8 mouse cellular contexts compared by ENCODE assay signal in the genomic region with DNA sequence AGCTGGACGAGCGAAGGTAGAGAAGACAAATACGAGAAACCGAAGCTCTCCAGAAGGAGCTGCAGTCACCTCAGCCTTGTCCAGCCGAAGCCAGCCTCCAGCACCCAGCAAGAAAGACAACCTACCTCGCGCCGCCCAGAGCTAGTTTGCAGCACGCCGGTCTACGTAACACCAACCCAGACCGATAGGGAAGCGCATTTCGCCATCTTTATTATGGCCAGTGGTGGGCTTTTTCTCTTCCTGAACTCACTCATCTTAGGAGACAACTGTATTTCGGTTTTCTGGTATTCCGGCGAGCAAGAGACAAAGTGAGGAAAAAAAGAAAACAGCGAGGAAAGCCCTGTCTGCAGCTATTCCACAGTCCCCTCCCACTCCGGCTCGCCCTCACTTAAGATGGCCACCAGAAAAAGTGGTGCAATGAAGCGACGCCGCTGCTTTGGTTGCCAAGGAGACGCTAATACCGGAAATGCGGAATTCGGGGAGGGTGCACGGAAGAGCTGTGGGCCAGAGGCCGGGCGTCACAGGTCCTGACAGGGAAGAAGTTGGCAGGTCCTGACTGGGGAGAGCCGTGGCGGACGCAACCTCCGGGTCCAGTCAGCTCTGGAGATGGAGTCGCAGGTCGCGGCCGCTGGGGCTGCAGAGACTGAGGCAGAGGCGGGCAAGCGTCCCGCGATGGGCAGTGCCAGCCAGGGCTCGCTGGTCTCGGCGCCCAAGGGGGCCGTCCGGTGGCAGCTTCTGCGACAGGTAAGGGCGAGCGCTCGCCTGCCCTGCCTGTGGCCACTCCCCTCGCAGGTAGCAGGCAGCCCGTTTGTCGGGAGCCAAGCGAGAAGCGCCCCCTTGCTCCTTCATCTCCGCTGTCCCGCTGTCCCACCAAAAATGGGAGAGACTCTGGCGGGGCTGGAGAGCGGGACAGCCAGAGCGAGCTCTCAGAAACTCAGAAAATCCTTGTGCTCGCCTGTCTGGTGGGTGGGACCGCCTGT. TPM values are rescaled to one million over a fixed set of nuclear protein-coding genes. Genes with fewer than 3 reads are reported as not detected.
A peak's percentile ranks its signal among the peaks of the same experiment; 100 is the strongest.
DNase-seq lines count a peak whose midpoint lies in the region; ATAC-seq and TF ChIP-seq lines count a peak whose summit lies in the region.

A gene (minus strand): TSS at position 122 of the 980 bp plus-strand sequence.
A gene (plus strand): TSS at position 433 of the 980 bp plus-strand sequence.

- peak within 1 kb of the TSS; percentile 81 for H3K27ac ChIP-seq in forebrain, embryonic 12.5 days
- H3K27ac ChIP-seq in heart, postnatal 0 days (ENCODE audit: low read depth), result peak within 1 kb of the TSS; percentile 89
- H3K27ac ChIP-seq in liver, embryonic 16.5 days (ENCODE audit: low read length), result peak within 1 kb of the TSS; percentile 78
- H3K27ac ChIP-seq in neural tube, embryonic 13.5 days (replicated peaks), result peak within 1 kb of the TSS; percentile 94
- H3K27ac ChIP-seq in testis, adult 2 months (ENCODE audit: control insufficient read depth, insufficient read depth, low read depth, low read length), result peak within 1 kb of the TSS; percentile 88

- H3K9me3 ChIP-seq in E14TG2a.4 (ENCODE audit: low read length), result no peaks in the 10 kb centered on the region
- H3K9me3 ChIP-seq in forebrain, embryonic 12.5 days, result no peaks in the 10 kb centered on the region
- no peaks in the 10 kb centered on the region for H3K9me3 ChIP-seq in heart, postnatal 0 days (replicated peaks; ENCODE audit: control insufficient read depth, low read length)
- no peaks in the 10 kb centered on the region for H3K9me3 ChIP-seq in liver, embryonic 16.5 days (replicated peaks; ENCODE audit: control insufficient read depth, low read length)
- H3K9me3 ChIP-seq in neural tube, embryonic 13.5 days, result no peaks in the 10 kb centered on the region

- peaks cover 25% of the 10 kb centered on the region for H3K4me1 ChIP-seq in E14TG2a.4 (replicated peaks; ENCODE audit: low read depth, low read length)
- H3K4me1 ChIP-seq in forebrain, embryonic 12.5 days, result peaks cover 27% of the 10 kb centered on the region
- peaks cover 22% of the 10 kb centered on the region for H3K4me1 ChIP-seq in heart, postnatal 0 days (ENCODE audit: control insufficient read depth, insufficient read depth)
- peaks cover 11% of the 10 kb centered on the region for H3K4me1 ChIP-seq in liver, embryonic 16.5 days (ENCODE audit: control insufficient read depth, low read depth, low read length)
- H3K4me1 ChIP-seq in neural tube, embryonic 13.5 days (replicated peaks), result peaks cover 21% of the 10 kb centered on the region
- H3K4me1 ChIP-seq in testis, adult 2 months (ENCODE audit: control insufficient read depth, insufficient read depth, low read length), result peaks cover 2% of the 10 kb centered on the region; the same call in 1 of the 2 replicates

- peak; percentile 96 for DNase-seq in c-Kit-positive CD71-positive TER-119-positive erythroid progenitor cells, embryonic 14.5 days (ENCODE audit: low spot score)
- peak; percentile 98 for DNase-seq in heart, postnatal 0 days (ENCODE audit: low spot score)
- DNase-seq in kidney, postnatal 4 days, result peak; percentile 96 to 97

- ATAC-seq in forebrain, embryonic 12.5 days (ENCODE audit: low FRiP score), result peak; percentile 99
- peak; percentile 95 for ATAC-seq in heart, postnatal 0 days (ENCODE audit: insufficient read depth, low read depth)
- ATAC-seq in liver, embryonic 16.5 days (ENCODE audit: low read depth), result peak; percentile 98
- ATAC-seq in neural tube, embryonic 13.5 days (ENCODE audit: low read depth), result peak; percentile 99

- TF ChIP-seq EP300 in heart, postnatal 0 days (IDR thresholded peaks at IDR 0.05; ENCODE audit: low read depth), result peak; percentile 99

- peak within 1 kb of the TSS; percentile 77 for H3K9ac ChIP-seq in forebrain, embryonic 12.5 days
- H3K9ac ChIP-seq in heart, postnatal 0 days (replicated peaks; ENCODE audit: low read depth, low read length), result peak within 1 kb of the TSS; percentile 78
- H3K9ac ChIP-seq in liver, embryonic 16.5 days (ENCODE audit: low read depth, low read length), result peak within 1 kb of the TSS; percentile 78
- H3K9ac ChIP-seq in neural tube, embryonic 13.5 days, result peak within 1 kb of the TSS; percentile 83

- peak within 1 kb of the TSS; percentile 99 for H3K4me3 ChIP-seq in E14TG2a.4 (replicated peaks; ENCODE audit: low read length)
- H3K4me3 ChIP-seq in forebrain, embryonic 12.5 days (replicated peaks), result peak within 1 kb of the TSS; percentile 91
- peak within 1 kb of the TSS; percentile 98 for H3K4me3 ChIP-seq in heart, postnatal 0 days (ENCODE audit: low read depth, low read length)
- peak within 1 kb of the TSS; percentile 86 for H3K4me3 ChIP-seq in liver, embryonic 16.5 days (ENCODE audit: low read depth, low read length)
- peak within 1 kb of the TSS; percentile 89 for H3K4me3 ChIP-seq in neural tube, embryonic 13.5 days
- peak within 1 kb of the TSS; percentile 92 for H3K4me3 ChIP-seq in testis, adult 2 months (ENCODE audit: control insufficient read depth, low read depth, low read length)

- TF ChIP-seq CTCF in E14TG2a.4 (conservative IDR thresholded peaks at IDR 0.05; ENCODE audit: low read length), result no peak
- no peak; the same call in 1 of the 2 replicates for TF ChIP-seq CTCF in heart, postnatal 0 days (IDR thresholded peaks at IDR 0.05; ENCODE audit: low read depth)
- no peak for TF ChIP-seq CTCF in testis, adult 2 months (IDR thresholded peaks at IDR 0.05; ENCODE audit: control insufficient read depth, insufficient read depth, insufficient replicate concordance, low read depth, low read length)

- peak within 1 kb of the TSS; percentile 80 for H3K4me2 ChIP-seq in forebrain, embryonic 12.5 days
- H3K4me2 ChIP-seq in heart, postnatal 0 days (ENCODE audit: low read depth, low read length), result peak within 1 kb of the TSS; percentile 98
- peak within 1 kb of the TSS; percentile 91 for H3K4me2 ChIP-seq in liver, embryonic 16.5 days (ENCODE audit: low read depth, low read length)
- H3K4me2 ChIP-seq in neural tube, embryonic 13.5 days, result peak within 1 kb of the TSS; percentile 67

- no peaks in the 10 kb centered on the region for H3K27me3 ChIP-seq in E14TG2a.4 (ENCODE audit: insufficient read depth, low read length)
- H3K27me3 ChIP-seq in forebrain, embryonic 12.5 days, result no peaks in the 10 kb centered on the region
- H3K27me3 ChIP-seq in heart, postnatal 0 days (ENCODE audit: control insufficient read depth, insufficient read depth, low read length), result no peaks in the 10 kb centered on the region
- no peaks in the 10 kb centered on the region for H3K27me3 ChIP-seq in liver, embryonic 16.5 days (ENCODE audit: control insufficient read depth, insufficient read depth, low read depth, low read length)
- no peaks in the 10 kb centered on the region for H3K27me3 ChIP-seq in neural tube, embryonic 13.5 days
- no peaks in the 10 kb centered on the region for H3K27me3 ChIP-seq in testis, adult 2 months (ENCODE audit: control insufficient read depth, insufficient read depth, low read length)

- no peaks in the 10 kb centered on the region for H3K36me3 ChIP-seq in E14TG2a.4 (ENCODE audit: insufficient read depth, low read length)
- no peaks in the 10 kb centered on the region for H3K36me3 ChIP-seq in forebrain, embryonic 12.5 days (replicated peaks)
- no peaks in the 10 kb centered on the region for H3K36me3 ChIP-seq in heart, postnatal 0 days (replicated peaks; ENCODE audit: control insufficient read depth, insufficient read depth, low read length)
- no peaks in the 10 kb centered on the region for H3K36me3 ChIP-seq in liver, embryonic 16.5 days (ENCODE audit: control insufficient read depth, insufficient read depth)
- H3K36me3 ChIP-seq in neural tube, embryonic 13.5 days, result no peaks in the 10 kb centered on the region
- no peaks in the 10 kb centered on the region for H3K36me3 ChIP-seq in testis, adult 2 months (ENCODE audit: control insufficient read depth, insufficient read depth, low read length)

- under 1% methylated on average over 63 of the region's 63 CpGs for WGBS in forebrain, embryonic 12.5 days
- WGBS in heart, postnatal 0 days, result under 1% methylated on average over 61 of the region's 63 CpGs
- under 1% methylated on average over 63 of the region's 63 CpGs for WGBS in liver, embryonic 16.5 days (ENCODE audit: insufficient replicate concordance)
- WGBS in neural tube, embryonic 13.5 days, result under 1% methylated on average over 63 of the region's 63 CpGs

- peak; percentile 84 for TF ChIP-seq POLR2A in testis, adult 2 months (IDR thresholded peaks at IDR 0.05; ENCODE audit: control insufficient read depth, low read depth, low read length)

RNA-seq across cellular contexts. Expression of the first gene that starts in this region (rescaled TPM):
- 47.2 and 51.7 TPM in 2 replicates for polyA plus RNA-seq in forebrain, embryonic 12.5 days (2016; fragmentation: Nextera tagmentation; extraction: Ambion mirVana)
- total RNA-seq in heart, postnatal 0 days (2014; rRNA removed; ENCODE audit: low replicate concordance), result 35.9 and 40.8 TPM in 2 replicates
- 28.4 and 30.1 TPM in 2 replicates for polyA plus RNA-seq in heart, postnatal 0 days (2015; fragmentation: Nextera tagmentation; extraction: Ambion mirVana)
- polyA plus RNA-seq in liver, embryonic 16.5 days (2015; fragmentation: Nextera tagmentation; extraction: Ambion mirVana), result 7.7 and 7.9 TPM in 2 replicates
- 93.5 and 111 TPM in 2 replicates for polyA plus RNA-seq in neural tube, embryonic 13.5 days (2015; fragmentation: Nextera tagmentation; extraction: Ambion mirVana)
- polyA plus RNA-seq in testis, adult 2 months (2012; rRNA removed), result 12.1 and 15.2 TPM in 2 replicates

RNA-seq across cellular contexts. Expression of the second gene that starts in this region (rescaled TPM):
- 13.7 and 16.0 TPM in 2 replicates for polyA plus RNA-seq in forebrain, embryonic 12.5 days (2016; fragmentation: Nextera tagmentation; extraction: Ambion mirVana)
- total RNA-seq in heart, postnatal 0 days (2014; rRNA removed; ENCODE audit: low replicate concordance), result 1.3 and 1.7 TPM in 2 replicates
- polyA plus RNA-seq in heart, postnatal 0 days (2015; fragmentation: Nextera tagmentation; extraction: Ambion mirVana), result 3.4 and 4.0 TPM in 2 replicates
- polyA plus RNA-seq in liver, embryonic 16.5 days (2015; fragmentation: Nextera tagmentation; extraction: Ambion mirVana), result 2.7 and 2.9 TPM in 2 replicates
- 17.5 and 18.7 TPM in 2 replicates for polyA plus RNA-seq in neural tube, embryonic 13.5 days (2015; fragmentation: Nextera tagmentation; extraction: Ambion mirVana)
- polyA plus RNA-seq in testis, adult 2 months (2012; rRNA removed), result 4.8 and 4.9 TPM in 2 replicates

Comparison
In these comparisons a context has a peak if more than half of its experiments do, and no peak if none do; other contexts are left out.
1. Peak in every context shown above with its lines: DNase-seq, ATAC-seq, H3K4me3 ChIP-seq and H3K27ac ChIP-seq.